Mouse (Mus musculus) neural tube, embryonic 11.5 days (tissue): ENCODE results near the gene Map1a. TPM values are rescaled to one million over a fixed set of nuclear protein-coding genes. Genes with fewer than 3 reads are reported as not detected.

Experiments used
- ATAC-seq: fragments of 200-750 bp; cut with Nextera tagmentation; 2 replicates; pipeline ENCODE4 v1.8.0; 2017; ENCODE audit warnings: moderate number of reproducible peaks, mild to moderate bottlenecking, moderate TSS enrichment, moderate library complexity; ENCODE audit not compliant: insufficient read depth, low FRiP score, low TSS enrichment
- DNase-seq: peaks from one replicate; pipeline ENCODE4 v3.0.0-alpha.2; 2015; ENCODE audit warnings: low spot score
- H3K27ac ChIP-seq: fragments of 300-500 bp; sonication (generic); 2 replicates; pipeline ENCODE4 v1.5.1; 2014; ENCODE audit warnings: low read depth, mild to moderate bottlenecking, low read length
- H3K27me3 ChIP-seq: fragments of 300-500 bp; sonication (generic); 2 replicates; pipeline ENCODE4 v1.6.1; 2014; ENCODE audit warnings: mild to moderate bottlenecking, low read length, mixed read lengths; ENCODE audit not compliant: control insufficient read depth, insufficient read depth
- H3K36me3 ChIP-seq: fragments of 300-500 bp; sonication (generic); 2 replicates; pipeline ENCODE4 v1.6.1; 2014; ENCODE audit warnings: mild to moderate bottlenecking, low read length, moderate library complexity, mixed read lengths; ENCODE audit not compliant: control insufficient read depth, insufficient read depth
- H3K4me1 ChIP-seq: fragments of 300-500 bp; sonication (generic); 2 replicates; pipeline ENCODE4 v1.6.1; 2014; ENCODE audit warnings: low read length, mixed read lengths; ENCODE audit not compliant: control insufficient read depth, insufficient read depth
- H3K4me2 ChIP-seq: fragments of 300-500 bp; sonication (generic); 2 replicates; pipeline ENCODE4 v1.6.1; 2014; ENCODE audit warnings: low read depth, mild to moderate bottlenecking, moderate library complexity
- H3K4me3 ChIP-seq: fragments of 300-500 bp; sonication (generic); 2 replicates; pipeline ENCODE4 v1.5.1; 2014; ENCODE audit warnings: low read depth, low read length
- H3K9ac ChIP-seq: fragments of 300-500 bp; sonication (generic); 2 replicates; pipeline ENCODE4 v1.6.1; 2014; ENCODE audit warnings: mild to moderate bottlenecking, low read length
- H3K9me3 ChIP-seq: fragments of 300-500 bp; sonication (generic); 2 replicates; pipeline ENCODE4 v1.6.1; 2016; ENCODE audit warnings: low read length; ENCODE audit not compliant: control insufficient read depth
- WGBS: fragments of 180-500 bp; shearing (Covaris S2); extraction: QIAGEN DNeasy Blood & Tissue Kit; methylation state at CpG from one replicate; pipeline ENCODE4 v1.1.7; 2014; 5-methylcytosine and 5-hydroxymethylcytosine counted together
- polyA plus RNA-seq: library from polyadenylated mRNA; unstranded; fragments of >200 nt; fragmentation: Nextera tagmentation; extraction: Ambion mirVana; gene quantifications from 2 replicates; pipeline ENCODE4 v1.2.1, GENCODE M21; 2014

Map1a gene
- polyA plus RNA-seq, 1 experiment from 2014 or later, result 17.5 TPM

DNA sequence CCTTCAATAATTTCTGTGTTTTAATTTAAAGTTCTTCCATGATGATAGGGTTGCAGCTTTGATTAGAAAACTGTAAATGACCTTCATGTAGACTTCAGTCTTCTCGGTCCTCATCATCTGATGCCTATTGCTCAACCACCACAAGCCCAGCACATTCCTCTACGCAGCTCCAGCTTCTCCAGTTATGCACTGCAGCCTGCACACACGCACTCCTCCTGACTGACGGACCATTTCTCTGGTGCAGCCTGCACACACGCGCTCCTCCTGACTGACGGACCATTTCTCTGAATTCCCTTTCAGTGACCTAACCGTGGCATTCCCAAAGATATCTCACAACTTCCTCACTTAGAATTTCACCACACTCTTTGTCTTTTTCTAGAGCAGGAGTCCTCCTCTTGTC, 63.8 kb downstream of the Map1a start:
- no peak overlapping the region for H3K27ac ChIP-seq
- H3K27me3 ChIP-seq, result peaks cover 4% of the 10 kb centered on the region; the same call in 1 of the 2 replicates
- DNase-seq (no peak), ATAC-seq (no peak)
- H3K36me3 ChIP-seq, result no peaks in the 10 kb centered on the region
- no peak overlapping the region for H3K9ac ChIP-seq
- H3K4me1 ChIP-seq, result 0 out of 2 replicates have a peak, but pooled peaks cover under 1% of the 10 kb centered on the region
- no peak overlapping the region for H3K4me2 ChIP-seq
- WGBS, result 78% methylated on average over 8 of the region's 8 CpGs
- H3K4me3 ChIP-seq, result no peak overlapping the region
- no peaks in the 10 kb centered on the region for H3K9me3 ChIP-seq

DNA sequence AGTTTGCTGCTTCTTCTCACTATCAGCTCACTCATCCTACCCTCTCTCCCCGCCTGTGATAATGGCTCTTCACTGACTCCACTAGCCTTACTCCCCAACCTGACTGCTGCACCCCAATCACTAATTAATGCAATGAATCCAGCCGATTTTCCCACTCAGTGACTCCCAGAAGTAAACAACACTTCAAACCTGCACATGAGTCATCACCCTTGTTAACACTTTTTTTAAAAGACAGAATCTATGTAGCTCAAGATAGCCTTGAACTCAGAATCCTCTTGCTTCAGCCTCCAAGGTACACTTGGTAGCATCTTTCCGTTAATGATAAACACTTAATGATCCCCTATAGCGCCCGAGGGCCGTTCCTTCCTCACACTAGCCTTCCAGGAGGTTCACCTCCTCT, 65.0 kb downstream of the Map1a start:
- peak overlapping the region; percentile 67 for H3K4me2 ChIP-seq
- H3K36me3 ChIP-seq, result no peaks in the 10 kb centered on the region
- H3K9ac ChIP-seq, result peak overlapping the region; percentile 78
- 5% methylated on average over 6 of the region's 6 CpGs for WGBS
- H3K27me3 ChIP-seq, result peaks cover 4% of the 10 kb centered on the region; the same call in 1 of the 2 replicates
- H3K4me3 ChIP-seq, result peak overlapping the region; percentile 61
- DNase-seq (no peak), ATAC-seq (no peak)
- H3K4me1 ChIP-seq, result 0 out of 2 replicates have a peak, but pooled peaks cover 6% of the 10 kb centered on the region
- no peaks in the 10 kb centered on the region for H3K9me3 ChIP-seq
- H3K27ac ChIP-seq, result peak overlapping the region; percentile 65; the same call in 1 of the 2 replicates

DNA sequence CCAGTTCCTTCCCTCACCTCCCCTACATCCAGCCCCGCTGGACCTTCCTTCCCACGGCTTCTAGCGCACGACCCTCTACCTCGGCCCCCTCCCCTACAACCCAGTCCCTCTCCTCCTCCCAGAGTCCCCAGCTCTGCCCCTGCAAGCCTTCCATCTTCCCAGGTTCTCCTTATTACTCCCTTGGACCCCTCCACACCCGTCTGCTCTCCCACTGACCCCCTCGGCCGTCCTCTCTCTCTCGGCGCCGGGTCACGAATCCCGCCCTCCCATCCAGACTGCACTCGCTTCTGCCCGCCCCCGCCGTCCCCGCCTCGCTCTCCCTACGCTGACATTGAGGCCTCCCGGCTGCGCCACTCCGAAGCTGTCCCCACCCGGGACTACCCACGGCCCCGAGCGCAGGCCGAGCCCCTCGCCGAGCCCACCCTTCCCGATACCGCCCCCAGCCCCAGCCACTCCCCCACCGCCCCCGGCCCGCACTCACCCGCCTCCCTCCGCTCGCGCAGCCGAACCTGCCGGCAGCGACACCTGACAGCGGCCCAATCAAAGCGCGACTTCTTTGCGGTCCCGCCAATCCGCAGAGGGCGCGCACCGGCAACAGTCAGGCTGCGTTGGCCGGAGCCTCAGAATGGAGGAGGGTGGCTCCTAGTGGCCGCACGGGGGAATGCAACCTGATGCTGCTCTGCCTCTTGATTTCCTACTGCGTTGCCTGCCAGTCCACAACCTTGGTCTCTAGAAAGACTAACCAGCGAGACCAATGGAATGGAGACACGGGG, 65.6 kb downstream of the Map1a start, which contains the start of gene Ppip5k1:
TSS of gene Ppip5k1 (minus strand) at position 577 of the 773 bp plus-strand sequence.
- Histone ChIP-seq H3K27ac (peak within 1 kb of the TSS; percentile 65; the same call in 1 of the 2 replicates), H3K4me3 (peak within 1 kb of the TSS; percentile 61), H3K36me3 (no peaks in the 10 kb centered on the region), H3K27me3 (peaks cover 4% of the 10 kb centered on the region; the same call in 1 of the 2 replicates), H3K4me1 (0 out of 2 replicates have a peak, but pooled peaks cover 6% of the 10 kb centered on the region), H3K4me2 (peak within 1 kb of the TSS; percentile 67), H3K9me3 (no peaks in the 10 kb centered on the region), H3K9ac (peak within 1 kb of the TSS; percentile 78)
- DNase-seq (peak; percentile 98), ATAC-seq (peak; percentile 94)
- WGBS, result under 1% methylated on average over 56 of the region's 58 CpGs

DNA sequence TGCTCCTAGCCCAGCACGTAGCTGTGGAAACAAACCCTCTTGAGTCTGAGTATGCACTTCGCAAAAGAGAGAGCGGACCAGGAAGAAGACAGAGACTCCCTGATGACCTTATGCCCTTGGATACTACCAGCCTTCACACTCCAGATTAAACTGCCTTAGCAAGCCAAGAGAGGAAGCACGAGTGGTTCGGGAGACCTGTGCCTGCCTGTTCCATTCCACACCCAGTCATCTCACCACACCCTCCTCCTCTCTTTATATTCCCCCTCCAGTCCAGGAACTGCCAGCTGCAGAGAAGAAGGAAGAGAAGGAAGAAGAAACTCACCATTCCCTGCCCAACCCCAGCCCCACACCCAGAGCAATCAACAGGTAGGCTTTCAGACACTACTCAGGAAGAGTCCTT, 68.1 kb downstream of the Map1a start, which contains the start of gene Ckmt1:
TSS of gene Ckmt1 (plus strand) at position 221 of the 400 bp plus-strand sequence.
- peak within 1 kb of the TSS; percentile 30 for H3K4me3 ChIP-seq
- no peaks in the 10 kb centered on the region for H3K9me3 ChIP-seq
- 71% methylated on average over 5 of the region's 5 CpGs for WGBS
- no peak for ATAC-seq
- H3K27ac ChIP-seq, result no peak within 1 kb of the TSS
- peaks cover 4% of the 10 kb centered on the region; the same call in 1 of the 2 replicates for H3K27me3 ChIP-seq
- H3K4me1 ChIP-seq, result 0 out of 2 replicates have a peak, but pooled peaks cover 6% of the 10 kb centered on the region
- H3K4me2 ChIP-seq, result peak within 1 kb of the TSS; percentile 49
- H3K9ac ChIP-seq, result peak within 1 kb of the TSS; percentile 33; the same call in 1 of the 2 replicates
- H3K36me3 ChIP-seq, result no peaks in the 10 kb centered on the region
- DNase-seq, result no peak

DNA sequence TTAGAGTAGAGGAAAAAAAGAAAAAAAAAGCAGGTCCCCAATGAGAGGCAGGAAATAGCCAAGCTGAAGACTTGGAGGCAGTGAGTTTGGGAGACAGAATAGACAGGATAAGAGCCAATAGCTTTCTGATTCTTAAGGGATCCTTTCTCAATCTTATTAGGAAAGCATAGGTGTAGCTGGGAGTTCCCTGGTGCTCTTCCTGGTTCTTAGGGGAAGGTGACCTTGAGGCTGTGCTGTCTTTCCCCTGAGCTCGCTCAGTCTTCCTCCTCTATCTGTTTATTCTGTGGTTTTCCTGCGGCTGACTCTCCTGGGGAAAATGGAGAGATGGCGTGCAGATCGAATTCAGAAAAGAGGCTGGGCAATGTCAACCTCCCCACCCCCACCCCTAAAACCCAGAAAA, 68.6 kb downstream of the Map1a start:
- H3K9me3 ChIP-seq, result no peaks in the 10 kb centered on the region
- no peak for DNase-seq
- H3K4me1 ChIP-seq, result 0 out of 2 replicates have a peak, but pooled peaks cover 6% of the 10 kb centered on the region
- ATAC-seq, result no peak
- 7% methylated on average over 4 of the region's 4 CpGs for WGBS
- no peak overlapping the region for H3K27ac ChIP-seq
- peak overlapping the region; percentile 30; the same call in 1 of the 2 replicates for H3K4me3 ChIP-seq
- H3K27me3 ChIP-seq, result peaks cover 4% of the 10 kb centered on the region; the same call in 1 of the 2 replicates
- no peak overlapping the region for H3K9ac ChIP-seq
- no peaks in the 10 kb centered on the region for H3K36me3 ChIP-seq
- H3K4me2 ChIP-seq, result peak overlapping the region; percentile 49

DNA sequence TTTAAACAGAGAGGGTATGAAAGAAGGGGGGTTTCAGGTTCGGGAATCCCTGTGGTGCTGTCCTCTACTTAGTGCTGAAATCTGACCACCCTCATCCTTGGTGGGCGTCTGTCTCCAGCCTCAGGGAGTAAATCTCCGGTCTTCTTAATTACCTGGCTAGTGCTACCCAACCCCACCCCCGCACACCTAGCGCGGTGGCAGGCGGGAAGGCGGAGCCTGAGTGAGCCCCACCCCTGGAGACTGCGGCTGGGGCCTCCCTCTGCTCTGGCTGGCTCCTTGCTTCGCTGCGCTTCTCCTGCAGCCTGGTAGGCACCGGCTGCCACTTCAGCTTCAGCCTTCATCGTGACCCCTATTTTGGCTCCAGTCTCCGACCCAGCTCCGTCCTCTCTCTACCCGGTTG, 69.0 kb downstream of the Map1a start:
- H3K27ac ChIP-seq, result no peak overlapping the region
- H3K4me2 ChIP-seq, result peak overlapping the region; percentile 49
- peak overlapping the region; percentile 30 for H3K4me3 ChIP-seq
- H3K36me3 ChIP-seq, result no peaks in the 10 kb centered on the region
- H3K9ac ChIP-seq, result peak overlapping the region; percentile 33; the same call in 1 of the 2 replicates
- no peaks in the 10 kb centered on the region for H3K9me3 ChIP-seq
- H3K4me1 ChIP-seq, result 0 out of 2 replicates have a peak, but pooled peaks cover 6% of the 10 kb centered on the region
- WGBS, result 0% methylated on average over 16 of the region's 16 CpGs
- peak; percentile 32 for DNase-seq
- no peak for ATAC-seq
- H3K27me3 ChIP-seq, result peaks cover 4% of the 10 kb centered on the region; the same call in 1 of the 2 replicates

DNA sequence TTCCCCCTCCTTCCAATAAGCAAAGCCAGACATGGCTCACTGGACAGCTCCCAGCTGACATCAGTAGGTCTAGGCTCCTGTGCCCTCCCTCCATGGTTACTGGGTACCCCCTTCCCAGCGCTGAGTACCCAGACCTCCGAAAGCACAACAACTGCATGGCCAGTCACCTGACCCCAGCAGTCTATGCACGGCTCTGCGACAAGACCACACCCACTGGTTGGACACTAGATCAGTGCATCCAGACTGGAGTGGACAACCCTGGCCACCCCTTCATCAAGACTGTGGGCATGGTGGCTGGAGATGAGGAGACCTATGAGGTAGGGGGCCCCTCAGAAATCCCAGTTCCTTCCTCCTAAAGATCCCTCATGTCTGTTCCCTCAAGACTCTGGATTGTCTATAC, 70.1 kb downstream of the Map1a start:
- Histone ChIP-seq H3K9me3 (no peaks in the 10 kb centered on the region), H3K4me3 (no peak overlapping the region), H3K36me3 (no peaks in the 10 kb centered on the region), H3K9ac (no peak overlapping the region), H3K27me3 (peaks cover 4% of the 10 kb centered on the region; the same call in 1 of the 2 replicates), H3K4me1 (0 out of 2 replicates have a peak, but pooled peaks cover 6% of the 10 kb centered on the region), H3K4me2 (no peak overlapping the region), H3K27ac (no peak overlapping the region)
- no peak for ATAC-seq
- DNase-seq, result no peak
- 67% methylated on average over 4 of the region's 4 CpGs for WGBS
